Mouse (Mus musculus) CH12F3 (cell line): Measurements from ENCODE around the gene Unk.
"Not testable (repeated sequence)": the region's sequence is repeated elsewhere in the genome, so short reads cannot be mapped to it uniquely, and the experiment has no call there.

Source experiments
- in situ Hi-C: fragments of 300-500 bp; cut with MboI; formaldehyde crosslinking; loops from 2 replicates; pipeline ENCODE4 v1.14.3; 2020; ENCODE audit warnings: low sequenced_read_pairs

The Unk gene

GRCm38 (mm10) chr11:116086258-116087193 lies 56.4 kb downstream of the Unk start, which contains the start of gene Wbp2:
TSS of gene Wbp2 (minus strand) at chr11:116086995.
- in situ Hi-C loops, result no loop called here

DNA sequence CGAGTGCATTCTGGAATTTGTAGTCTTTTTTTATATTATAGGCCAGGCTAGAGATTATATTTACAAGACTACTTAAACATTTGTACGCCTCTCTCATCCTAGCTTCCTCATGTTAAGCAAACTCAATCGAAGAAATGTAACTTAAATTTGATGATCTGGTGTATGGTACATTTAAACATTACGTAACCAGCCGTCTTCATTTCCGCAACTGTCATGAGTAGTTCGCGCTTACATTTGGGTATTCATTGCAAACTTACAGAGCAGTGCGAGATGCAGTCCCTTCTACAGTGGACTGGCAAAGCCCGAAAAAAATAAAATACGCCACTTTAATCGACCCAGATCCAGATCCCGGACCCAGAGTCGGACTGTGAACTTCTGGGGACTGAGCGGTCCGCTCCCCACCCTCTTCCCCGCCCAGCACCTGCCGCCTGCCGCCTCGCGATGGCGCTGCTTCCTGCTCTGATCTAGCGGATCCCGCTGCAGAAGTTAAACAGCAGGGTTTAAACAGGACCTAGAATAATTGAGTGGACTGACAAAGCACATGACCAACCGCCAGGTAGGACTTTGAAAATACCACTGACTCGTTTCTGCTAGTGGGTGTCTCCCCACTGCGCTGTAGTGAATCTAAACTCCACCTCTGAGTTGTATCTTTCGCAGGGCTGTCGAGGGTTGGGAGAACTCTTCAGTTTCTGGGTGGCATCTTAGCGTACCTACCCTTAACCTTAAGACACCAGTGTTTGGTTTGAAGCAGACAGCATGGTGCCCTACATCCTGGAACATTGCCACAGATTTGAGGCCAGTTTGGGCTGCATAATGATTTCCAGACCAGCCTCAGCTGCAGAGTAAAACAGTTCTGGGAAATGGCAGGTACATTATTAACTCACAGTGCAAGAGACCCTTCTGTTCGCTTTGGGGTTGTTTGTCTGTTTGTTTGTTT lies 57.3 kb downstream of the Unk start:
- in situ Hi-C loops, result no loop called here

GRCm38 (mm10) chr11:116088188-116088587 lies 58.1 kb downstream of the Unk start:
- in situ Hi-C loops, result no loop called here

GRCm38 (mm10) chr11:116088741-116089394 lies 58.7 kb downstream of the Unk start:
- in situ Hi-C loops, result no loop called here

- in situ Hi-C loops, result no loop called here
These were observed 59.4 kb downstream of the Unk start for GRCm38 (mm10) chr11:116089545-116089944.

- in situ Hi-C loops, result no loop called here
These were observed 61.5 kb downstream of the Unk start for GRCm38 (mm10) chr11:116091591-116091990.

GRCm38 (mm10) chr11:116092959-116093358 lies 62.8 kb downstream of the Unk start:
- in situ Hi-C loops, result not testable (repeated sequence)

GRCm38 (mm10) chr11:116093771-116094565 lies 63.8 kb downstream of the Unk start:
- in situ Hi-C loops, result no loop called here

DNA sequence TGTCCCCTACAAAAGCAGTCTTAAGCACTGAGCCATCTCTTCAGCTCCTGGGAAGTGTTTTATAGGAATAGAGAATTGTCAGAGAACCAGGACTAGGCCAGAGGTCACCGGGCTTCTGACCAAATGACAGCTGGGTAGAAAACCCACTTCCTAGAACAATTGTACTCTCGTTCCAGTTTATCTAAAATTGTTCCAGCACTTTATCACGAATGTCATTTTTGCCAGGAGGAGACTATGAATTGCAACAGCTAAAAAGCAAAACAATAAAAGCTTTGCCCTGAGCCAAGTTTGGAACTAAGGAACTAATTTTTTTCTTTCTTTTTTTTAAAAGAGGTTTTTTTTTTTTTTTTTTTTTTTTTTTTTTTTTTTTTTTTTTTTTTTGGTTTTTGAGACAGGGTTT lies 65.5 kb downstream of the Unk start:
- in situ Hi-C loops, result no loop called here

DNA sequence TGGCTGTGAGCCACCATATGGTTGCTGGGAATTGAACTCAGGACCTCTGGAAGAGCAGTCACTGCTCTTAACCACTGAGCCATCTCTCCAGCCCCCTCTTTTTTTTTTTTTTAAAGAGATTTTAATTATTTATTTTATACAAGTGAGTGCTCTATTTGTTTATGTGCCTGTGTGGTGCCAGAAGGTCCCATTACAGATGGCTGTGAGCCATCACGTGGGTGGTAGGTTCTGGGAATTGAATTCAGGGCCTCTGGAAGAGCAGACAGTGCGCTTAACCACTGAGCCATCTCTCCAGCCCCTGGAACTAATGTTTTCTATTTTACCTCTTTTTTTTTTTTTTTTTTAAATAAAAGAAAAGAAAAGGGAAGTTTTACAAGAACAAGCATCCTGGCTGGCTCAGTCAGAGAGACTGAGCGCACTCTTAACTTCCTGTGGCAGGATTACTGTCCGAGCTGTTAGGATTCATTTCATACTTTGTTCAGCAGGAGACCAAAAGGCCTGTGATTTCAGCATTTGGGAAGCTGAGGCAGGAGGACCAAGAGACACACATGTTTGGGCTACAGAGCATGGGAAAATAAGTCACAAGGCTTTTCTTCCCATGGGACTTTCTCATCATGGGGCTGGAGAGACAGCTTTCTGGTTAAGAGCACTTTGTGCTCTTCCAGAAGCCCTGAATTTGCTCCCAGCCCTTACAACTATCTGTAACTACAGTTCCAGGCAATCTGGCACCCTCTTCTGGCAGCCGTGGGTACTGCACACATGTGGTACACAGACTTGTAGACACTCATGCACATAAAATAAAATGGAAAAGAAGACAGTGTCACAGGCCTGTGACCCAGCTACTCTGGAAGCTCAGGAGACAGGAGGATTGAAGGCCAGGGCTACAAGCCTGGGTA lies 66.3 kb downstream of the Unk start:
- in situ Hi-C loops, result no loop called here

DNA sequence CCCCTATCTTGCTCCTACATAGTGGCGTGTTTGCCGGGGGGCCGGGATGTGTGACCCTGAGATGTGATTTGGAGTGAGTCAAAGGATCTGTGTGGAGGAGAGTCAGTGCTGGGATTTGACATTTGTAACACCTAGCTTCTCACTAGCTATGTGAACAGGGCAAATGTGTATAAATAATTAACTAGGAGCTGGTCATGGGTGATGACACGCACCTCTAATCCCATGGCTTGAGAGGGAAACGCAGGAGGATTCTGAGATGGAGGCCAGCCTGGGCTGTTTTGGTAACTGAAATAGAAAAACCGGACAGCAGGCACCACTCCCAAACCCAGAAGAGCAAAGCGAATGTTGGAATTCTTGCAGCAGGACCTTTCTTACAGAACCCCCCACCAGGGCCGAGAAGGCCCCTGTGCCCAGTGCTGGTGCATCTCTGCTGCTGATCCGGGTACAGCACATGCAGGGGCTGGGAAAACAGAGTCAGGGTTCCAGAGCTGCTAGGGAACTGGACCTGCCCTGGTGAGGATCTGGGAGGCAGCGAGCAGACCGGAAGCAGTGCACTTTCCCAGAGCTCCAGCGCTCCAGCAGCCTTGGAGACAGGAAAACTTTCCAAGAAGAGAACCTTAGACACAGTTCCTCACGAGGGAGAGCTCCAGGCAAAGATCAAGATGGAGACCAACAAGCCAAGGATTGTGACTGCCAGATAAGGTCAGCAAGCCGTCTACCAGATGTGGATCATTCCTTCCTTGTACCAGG lies 68.8 kb downstream of the Unk start:
- in situ Hi-C loops, result no loop called here

GRCm38 (mm10) chr11:116099462-116099861 lies 69.3 kb downstream of the Unk start:
- in situ Hi-C loops, result no loop called here

- in situ Hi-C loops, result no loop called here
These were observed 70.3 kb downstream of the Unk start for GRCm38 (mm10) chr11:116100385-116100784.

DNA sequence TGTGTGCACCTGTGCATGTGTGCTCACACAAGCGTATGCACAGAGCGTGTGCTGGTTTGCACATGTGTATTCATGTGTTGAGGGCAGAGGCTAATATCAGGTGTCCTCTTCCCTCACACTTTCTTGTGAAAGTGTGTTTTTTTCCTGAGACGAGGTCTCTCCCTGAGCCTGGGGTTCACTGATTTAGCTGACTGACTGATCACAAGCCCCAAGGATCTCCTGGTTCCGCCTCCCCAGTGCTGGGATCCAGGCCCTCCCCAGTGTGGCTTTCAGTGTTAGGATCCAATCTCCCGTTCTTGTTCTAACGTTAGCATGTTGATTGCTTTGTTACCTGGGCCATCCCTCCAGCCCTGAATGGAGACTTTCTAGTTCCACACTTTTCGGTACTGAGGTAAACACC lies 70.7 kb downstream of the Unk start:
- in situ Hi-C loops, result no loop called here

- in situ Hi-C loops, result no loop called here
These were observed 71.8 kb downstream of the Unk start for GRCm38 (mm10) chr11:116101931-116102381.

GRCm38 (mm10) chr11:116102472-116102871 lies 72.3 kb downstream of the Unk start:
- in situ Hi-C loops, result no loop called here

DNA sequence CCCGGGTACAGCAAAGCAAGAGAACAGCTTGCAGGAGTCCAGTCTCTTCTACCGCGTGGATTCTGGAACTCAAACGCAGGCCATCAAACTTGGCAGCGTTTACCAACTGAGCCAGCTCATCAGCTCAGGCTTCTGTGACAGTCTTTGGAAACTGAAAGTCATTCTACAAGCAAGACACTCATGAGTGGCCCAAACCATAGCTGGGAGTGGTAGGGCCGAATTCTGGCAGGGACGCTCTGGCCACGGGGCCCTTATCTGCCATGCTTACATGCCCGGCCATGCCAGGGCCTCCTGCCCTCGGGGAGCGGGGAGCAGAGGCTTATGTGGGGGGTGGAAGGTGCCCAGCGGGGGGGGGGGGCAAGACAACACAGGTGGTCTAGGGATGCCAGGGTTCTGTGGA lies 73.5 kb downstream of the Unk start:
- in situ Hi-C loops, result no loop called here

DNA sequence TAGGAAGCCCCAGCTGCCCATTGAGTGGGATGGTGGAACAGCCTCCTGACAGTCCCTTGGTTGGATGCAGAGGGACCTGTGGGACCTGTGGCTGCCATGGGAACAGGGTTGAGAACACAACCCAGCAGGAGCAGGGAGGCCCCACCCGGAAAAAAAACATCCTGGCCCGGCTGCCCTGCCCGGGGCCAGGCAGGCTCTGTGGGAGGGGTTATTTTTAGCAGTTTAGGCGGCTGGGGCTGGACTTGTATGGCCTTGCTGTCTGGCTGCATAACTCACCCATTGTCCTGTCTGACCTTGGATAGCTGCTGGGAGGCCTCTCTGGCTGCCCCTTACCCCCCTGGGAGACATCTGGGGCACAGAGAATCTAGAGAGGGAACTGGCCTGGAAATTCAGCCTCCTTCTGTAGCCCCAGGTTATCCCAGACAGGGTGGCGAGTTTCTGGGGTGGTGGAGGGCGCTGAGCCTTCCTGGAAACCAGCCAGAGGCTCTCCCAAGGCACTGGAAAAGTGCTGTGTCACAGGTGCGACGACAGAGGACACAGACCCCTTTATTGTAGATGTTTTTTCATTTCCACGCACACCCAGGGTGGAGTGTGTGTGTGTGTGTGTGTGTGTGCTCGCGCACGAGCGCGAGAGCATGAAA lies 74.0 kb downstream of the Unk start:
- in situ Hi-C loops, result no loop called here
